Mouse (Mus musculus): Measurements from ENCODE around the gene Tmem39b. TPM values are rescaled to one million over a fixed set of nuclear protein-coding genes. Genes with fewer than 3 reads are reported as not detected.

Gene Tmem39b
- total RNA-seq, 2 experiments from 2014 or later = 3.5 to 4.7 TPM

DNA sequence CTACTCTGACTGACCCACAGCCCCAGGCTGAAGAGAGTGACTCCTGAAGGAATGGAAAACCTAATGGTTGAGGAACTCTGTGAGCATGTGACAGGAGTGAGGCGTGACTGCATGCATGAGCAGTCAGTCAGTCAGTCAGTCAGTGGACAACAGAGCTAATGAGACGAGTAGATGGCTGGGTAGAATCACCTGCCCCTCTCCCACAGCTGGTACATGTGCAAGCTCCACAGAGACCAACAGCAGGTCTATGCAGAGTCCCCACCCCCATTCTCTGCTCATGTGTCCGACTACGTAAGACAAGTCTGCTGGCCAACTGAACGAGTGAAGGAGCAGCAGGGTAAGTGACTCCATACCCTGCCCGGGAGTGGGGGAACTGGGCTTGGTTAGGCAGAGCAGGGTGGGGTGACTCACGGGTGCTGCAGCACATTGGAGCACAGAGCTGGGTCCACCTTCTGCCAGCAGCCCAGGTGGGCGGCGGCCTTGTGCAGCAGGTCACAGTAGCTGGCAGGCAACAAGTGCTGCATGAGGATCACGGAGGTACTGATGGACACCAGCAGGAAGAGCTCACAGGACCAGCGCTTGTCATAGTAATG, 12.6 kb downstream of the Tmem39b start:
- DNase-seq = no peak

DNA sequence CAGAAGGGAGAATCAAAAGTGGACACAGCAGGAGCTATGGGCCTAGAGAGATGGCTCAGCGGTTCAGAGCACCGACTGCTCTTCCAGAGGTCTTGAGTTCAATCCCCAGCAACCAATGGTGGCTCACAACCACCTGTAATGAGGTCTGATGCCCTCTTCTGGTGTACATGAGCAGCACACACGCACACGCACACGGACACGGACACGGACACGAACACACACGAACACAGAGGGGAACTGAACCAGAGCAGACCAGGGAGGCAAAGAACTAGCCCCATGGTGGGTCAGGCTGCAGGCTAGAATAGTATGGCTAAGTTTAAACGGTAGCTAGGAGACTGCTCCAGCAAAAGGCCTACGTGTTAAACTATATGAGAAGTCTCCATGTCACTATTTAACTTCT, 14.8 kb downstream of the Tmem39b start:
- no peak for DNase-seq

- DNase-seq = no peak
Observed at GRCm38 (mm10) chr4:129672878-129673449, 23.7 kb downstream of the Tmem39b start.

GRCm38 (mm10) chr4:129672083-129672877, 24.4 kb downstream of the Tmem39b start, which contains the start of gene Kpna6:
Kpna6 (minus strand) TSS chr4:129672767.
- DNase-seq = peak; percentile 89

DNA sequence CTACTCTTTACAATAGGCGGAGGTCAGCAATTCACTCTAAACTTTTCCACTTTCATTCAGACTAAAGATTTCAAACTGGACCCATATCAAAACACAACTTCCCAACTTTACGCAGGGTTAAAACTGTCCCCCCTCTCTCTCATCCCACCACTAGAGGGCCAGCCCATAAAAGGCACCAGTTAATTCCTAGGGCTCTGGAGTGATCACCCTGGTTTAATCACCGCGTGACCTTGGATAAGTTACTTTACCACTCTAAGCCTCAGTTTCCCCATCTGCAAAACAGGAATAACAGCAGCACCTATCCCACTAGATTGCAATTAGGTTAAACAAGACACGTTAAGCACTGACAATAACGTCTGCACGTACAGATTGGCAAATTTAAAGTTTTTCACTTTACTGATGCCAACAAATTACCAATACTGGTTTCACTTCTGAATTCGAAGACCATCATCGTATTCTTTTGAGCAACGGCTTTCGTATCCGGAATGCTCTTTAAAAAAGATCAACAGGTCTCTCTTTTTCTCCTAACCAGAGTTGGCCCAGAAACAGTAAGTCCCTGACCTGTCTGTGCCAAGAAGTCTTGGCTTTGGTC, 25.1 kb downstream of the Tmem39b start:
- DNase-seq = no peak

- no peak for DNase-seq
Observed at GRCm38 (mm10) chr4:129662255-129662813, 34.3 kb downstream of the Tmem39b start.

GRCm38 (mm10) chr4:129661584-129661983, 35.1 kb downstream of the Tmem39b start:
- DNase-seq = no peak

DNA sequence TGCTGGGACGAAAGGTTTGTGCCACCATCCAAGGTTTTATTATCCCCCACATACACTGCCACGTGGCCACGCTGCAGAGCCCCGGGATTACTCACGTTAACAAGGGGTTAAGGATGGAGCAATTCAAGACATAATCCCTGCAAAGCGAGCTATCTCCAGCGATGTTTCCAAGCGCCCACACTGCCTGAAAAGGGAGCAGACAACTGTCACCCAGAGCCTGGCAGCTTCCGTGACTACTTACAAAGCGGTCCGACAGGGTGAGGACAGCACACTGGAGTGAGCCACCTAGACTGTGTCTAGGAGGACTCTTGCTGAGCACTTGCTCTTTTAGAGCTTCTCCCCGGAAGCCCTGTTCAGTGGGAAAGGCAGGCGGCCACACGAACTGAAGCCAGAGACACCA, 41.9 kb downstream of the Tmem39b start:
- DNase-seq = no peak

GRCm38 (mm10) chr4:129650359-129650758, 46.3 kb downstream of the Tmem39b start:
- DNase-seq = no peak

- no peak for DNase-seq
Observed at GRCm38 (mm10) chr4:129648656-129649055, 48.0 kb downstream of the Tmem39b start.

- DNase-seq = no peak
Observed at GRCm38 (mm10) chr4:129645204-129645603, 51.4 kb downstream of the Tmem39b start.

- no peak for DNase-seq
Observed at GRCm38 (mm10) chr4:129641756-129642155, 54.9 kb downstream of the Tmem39b start.

GRCm38 (mm10) chr4:129640638-129641467, 55.8 kb downstream of the Tmem39b start, which contains the start of gene Txlna:
Txlna (minus strand) TSS chr4:129641065.
- DNase-seq = peak; percentile 96

DNA sequence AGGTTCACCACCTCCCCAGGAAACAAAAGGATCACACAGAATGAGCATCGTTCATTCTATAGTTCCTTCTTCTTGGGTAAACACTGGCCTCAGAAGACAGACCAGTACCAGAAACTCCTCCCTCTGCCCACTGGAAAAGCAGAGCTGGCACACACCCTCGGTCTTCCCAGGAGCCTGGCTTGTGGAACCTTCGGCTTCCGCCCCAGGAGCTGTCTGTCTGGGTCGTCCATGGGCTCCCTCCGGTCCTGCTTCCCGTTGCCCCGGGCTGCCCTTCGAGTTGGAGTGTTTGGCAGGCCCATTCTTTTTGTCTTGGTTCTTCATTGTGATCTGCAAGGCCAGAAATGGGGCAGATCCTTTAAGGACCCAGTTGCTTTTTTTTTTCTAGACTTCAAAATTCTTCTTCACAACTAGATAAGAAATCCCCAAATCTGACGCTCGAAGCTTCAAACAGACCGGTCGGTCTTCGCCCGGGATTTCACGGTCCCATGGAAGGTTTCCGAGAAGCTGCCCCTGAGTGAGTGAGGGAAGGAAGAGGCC, 56.5 kb downstream of the Tmem39b start:
- DNase-seq = peak; percentile 17

- DNase-seq = no peak
Observed at GRCm38 (mm10) chr4:129639221-129639620, 57.4 kb downstream of the Tmem39b start.

GRCm38 (mm10) chr4:129633852-129634251, 62.8 kb downstream of the Tmem39b start:
- DNase-seq = no peak

GRCm38 (mm10) chr4:129631867-129632266, 64.8 kb downstream of the Tmem39b start:
- DNase-seq = no peak

- no peak for DNase-seq
Observed at GRCm38 (mm10) chr4:129630944-129631343, 65.7 kb downstream of the Tmem39b start.

All from gastrocnemius, postnatal 25 days (tissue).